Mouse (Mus musculus) testis, adult 2 months (tissue): ENCODE data around the gene Tsen54.

ENCODE experiments used
- CTCF ChIP-seq: fragments of 200-500 bp; IDR thresholded peaks from 2 replicates; pipeline ENCODE4 v1.5.1; 2012; ENCODE audit warnings: low read depth, mild to moderate bottlenecking, inconsistent platforms, low read length, moderate library complexity; ENCODE audit not compliant: control insufficient read depth, insufficient read depth, insufficient replicate concordance
- POLR2A ChIP-seq: fragments of 200-500 bp; IDR thresholded peaks from 2 replicates; pipeline ENCODE4 v1.6.1; 2012; ENCODE audit warnings: low read depth, mild to moderate bottlenecking, inconsistent platforms, low read length, moderate library complexity; ENCODE audit not compliant: control insufficient read depth

DNA sequence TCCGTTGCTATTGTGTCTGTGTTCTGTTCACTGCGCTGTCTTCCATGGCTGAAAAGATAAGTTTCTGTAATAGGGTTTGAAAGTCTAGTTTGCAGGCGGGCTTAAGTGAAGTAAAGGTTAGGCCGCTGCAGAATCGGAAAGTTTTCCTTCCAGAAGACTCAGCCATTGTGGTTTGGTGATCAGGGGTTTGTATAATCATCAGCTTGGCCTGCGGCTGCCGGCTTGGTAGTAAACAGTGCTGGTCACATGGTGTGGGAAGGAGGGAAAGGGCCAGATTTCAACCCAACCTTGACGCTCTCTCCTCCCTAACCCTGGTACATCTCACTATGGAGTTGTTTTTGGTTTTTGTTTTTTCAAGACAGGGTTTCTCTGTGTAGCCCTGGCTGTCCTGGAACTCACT is 47.5 kb upstream of the Tsen54 start:
- no peak for TF ChIP-seq CTCF
- TF ChIP-seq POLR2A: no peak
